Mouse (Mus musculus): ENCODE data around the gene Pi4ka.

Pi4ka gene

GRCm38 (mm10) chr16:17331855-17332254 lies 74.3 kb downstream of the Pi4ka start:
- DNase-seq = no peak

- DNase-seq = no peak
These were observed 75.0 kb downstream of the Pi4ka start, which contains the start of gene Serpind1 for GRCm38 (mm10) chr16:17331116-17331515. Gene Serpind1 (plus strand): TSS chr16:17331371.

- DNase-seq = no peak
These were observed 76.1 kb downstream of the Pi4ka start for GRCm38 (mm10) chr16:17329848-17330570.

- no peak for DNase-seq
These were observed 80.0 kb downstream of the Pi4ka start for GRCm38 (mm10) chr16:17326064-17326463.

- no peak for DNase-seq
These were observed 81.4 kb downstream of the Pi4ka start for GRCm38 (mm10) chr16:17324745-17325144.

- no peak for DNase-seq
These were observed 84.6 kb downstream of the Pi4ka start for GRCm38 (mm10) chr16:17321481-17321880.

- no peak for DNase-seq
These were observed 89.6 kb downstream of the Pi4ka start for GRCm38 (mm10) chr16:17316554-17316953.

GRCm38 (mm10) chr16:17312531-17312930 lies 93.6 kb downstream of the Pi4ka start:
- DNase-seq = no peak

- DNase-seq = no peak
These were observed 97.1 kb downstream of the Pi4ka start for GRCm38 (mm10) chr16:17309036-17309435.

- DNase-seq = no peak
These were observed 98.7 kb downstream of the Pi4ka start for GRCm38 (mm10) chr16:17307461-17307860.

- DNase-seq = no peak
These were observed 102.4 kb downstream of the Pi4ka start for GRCm38 (mm10) chr16:17303521-17304245.

GRCm38 (mm10) chr16:17300818-17301217 lies 105.3 kb downstream of the Pi4ka start:
- DNase-seq = no peak

- no peak for DNase-seq
These were observed 113.4 kb downstream of the Pi4ka start for GRCm38 (mm10) chr16:17292751-17293150.

GRCm38 (mm10) chr16:17291016-17291415 lies 115.1 kb downstream of the Pi4ka start:
- DNase-seq = no peak

GRCm38 (mm10) chr16:17287103-17287502 lies 119.0 kb downstream of the Pi4ka start:
- no peak for DNase-seq

GRCm38 (mm10) chr16:17283151-17283550 lies 123.0 kb downstream of the Pi4ka start:
- no peak for DNase-seq

GRCm38 (mm10) chr16:17280471-17280870 lies 125.6 kb downstream of the Pi4ka start:
- no peak for DNase-seq

- DNase-seq = no peak
These were observed 128.5 kb downstream of the Pi4ka start for GRCm38 (mm10) chr16:17277342-17278211.

- peak; percentile 99 for DNase-seq
These were observed 129.7 kb downstream of the Pi4ka start for GRCm38 (mm10) chr16:17276164-17277151.

GRCm38 (mm10) chr16:17275721-17276120 lies 130.4 kb downstream of the Pi4ka start, which contains the start of gene Tmem191c:
Gene Tmem191c (plus strand): TSS chr16:17276077.
- no peak for DNase-seq

- DNase-seq = no peak
These were observed 134.3 kb downstream of the Pi4ka start for GRCm38 (mm10) chr16:17271856-17272255.

GRCm38 (mm10) chr16:17271124-17271523 lies 135.0 kb downstream of the Pi4ka start:
- no peak for DNase-seq

Measured in heart, adult 11 months (tissue).